Mouse (Mus musculus) cerebellum, adult 11 months (tissue): Measurements from ENCODE around the gene Sumf1.

Experiments used
- DNase-seq: peaks from one replicate; pipeline ENCODE4 v3.0.0; 2022

Gene Sumf1

GRCm38 (mm10) chr6:108206145-108206544, 20.8 kb upstream of the Sumf1 start:
- DNase-seq, result no peak

- DNase-seq, result no peak
Observed at GRCm38 (mm10) chr6:108204322-108204721, 18.9 kb upstream of the Sumf1 start.

GRCm38 (mm10) chr6:108198286-108198685, 12.9 kb upstream of the Sumf1 start:
- no peak for DNase-seq

GRCm38 (mm10) chr6:108197117-108197516, 11.7 kb upstream of the Sumf1 start:
- no peak for DNase-seq

GRCm38 (mm10) chr6:108196665-108197064, 11.3 kb upstream of the Sumf1 start:
- no peak for DNase-seq

GRCm38 (mm10) chr6:108192632-108193031, 7.2 kb upstream of the Sumf1 start:
- DNase-seq, result no peak

GRCm38 (mm10) chr6:108190690-108191089, 5.3 kb upstream of the Sumf1 start:
- DNase-seq, result no peak

GRCm38 (mm10) chr6:108185685-108186009, 265 bp upstream of the Sumf1 start:
- DNase-seq, result no peak

GRCm38 (mm10) chr6:108179087-108179486, 6.3 kb downstream of the Sumf1 start:
- no peak for DNase-seq

GRCm38 (mm10) chr6:108174181-108174580, 11.2 kb downstream of the Sumf1 start:
- no peak for DNase-seq

GRCm38 (mm10) chr6:108172219-108172618, 13.2 kb downstream of the Sumf1 start:
- no peak for DNase-seq

GRCm38 (mm10) chr6:108169466-108169865, 15.9 kb downstream of the Sumf1 start:
- DNase-seq, result no peak

GRCm38 (mm10) chr6:108168723-108169122, 16.7 kb downstream of the Sumf1 start:
- no peak for DNase-seq

GRCm38 (mm10) chr6:108167946-108168680, 17.3 kb downstream of the Sumf1 start:
- DNase-seq, result no peak

GRCm38 (mm10) chr6:108165598-108165997, 19.8 kb downstream of the Sumf1 start:
- DNase-seq, result no peak

- DNase-seq, result no peak
Observed at GRCm38 (mm10) chr6:108164935-108165334, 20.4 kb downstream of the Sumf1 start.

GRCm38 (mm10) chr6:108160608-108161007, 24.8 kb downstream of the Sumf1 start:
- no peak for DNase-seq

- DNase-seq, result no peak
Observed at GRCm38 (mm10) chr6:108156881-108157280, 28.5 kb downstream of the Sumf1 start.

GRCm38 (mm10) chr6:108154243-108154642, 31.1 kb downstream of the Sumf1 start:
- DNase-seq, result no peak

GRCm38 (mm10) chr6:108152661-108153269, 32.6 kb downstream of the Sumf1 start:
- DNase-seq, result no peak

- DNase-seq, result no peak
Observed at GRCm38 (mm10) chr6:108152081-108152480, 33.3 kb downstream of the Sumf1 start.

GRCm38 (mm10) chr6:108149235-108149634, 36.1 kb downstream of the Sumf1 start:
- no peak for DNase-seq

GRCm38 (mm10) chr6:108148435-108148834, 36.9 kb downstream of the Sumf1 start:
- no peak for DNase-seq

GRCm38 (mm10) chr6:108146637-108147036, 38.7 kb downstream of the Sumf1 start:
- DNase-seq, result no peak
